Mouse (Mus musculus) forebrain, embryonic 14.5 days (tissue): ENCODE measurements around the gene Crygn. TPM values are rescaled to one million over a fixed set of nuclear protein-coding genes. Genes with fewer than 3 reads are reported as not detected.
"Not testable (repeated sequence)": the region's sequence is repeated elsewhere in the genome, so short reads cannot be mapped to it uniquely, and the experiment has no call there.

Source experiments
- ATAC-seq: fragments of 200-750 bp; cut with Nextera tagmentation; 2 replicates; pipeline ENCODE4 v1.8.0; 2017; ENCODE audit warnings: mild to moderate bottlenecking, moderate library complexity
- DNase-seq: peaks from one replicate; pipeline ENCODE4 v3.0.0-alpha.2; 2015; ENCODE audit warnings: low spot score
- H3K27ac ChIP-seq: fragments of 300-500 bp; sonication (generic); 2 replicates; pipeline ENCODE4 v1.5.1; 2014; ENCODE audit warnings: low read depth, mild to moderate bottlenecking, control low read depth, low read length, moderate library complexity
- H3K27me3 ChIP-seq: fragments of 300-500 bp; sonication (generic); replicated peaks from 2 replicates; pipeline ENCODE4 v1.6.1; 2014; ENCODE audit warnings: low read length, control low read depth, mixed read lengths; ENCODE audit not compliant: control insufficient read depth, insufficient read depth
- H3K36me3 ChIP-seq: fragments of 300-500 bp; sonication (generic); 2 replicates; pipeline ENCODE4 v1.6.1; 2014; ENCODE audit warnings: low read length, control low read depth; ENCODE audit not compliant: control insufficient read depth, insufficient read depth
- H3K4me1 ChIP-seq: fragments of 300-500 bp; sonication (generic); 2 replicates; pipeline ENCODE4 v1.6.1; 2014; ENCODE audit warnings: antibody characterized with exemption, low read length, control low read depth; ENCODE audit not compliant: control insufficient read depth, insufficient read depth
- H3K4me2 ChIP-seq: fragments of 300-500 bp; sonication (generic); 2 replicates; pipeline ENCODE4 v1.6.1; 2014; ENCODE audit warnings: mild to moderate bottlenecking, control low read depth, low read length
- H3K4me3 ChIP-seq: fragments of 300-500 bp; sonication (generic); 2 replicates; pipeline ENCODE4 v1.5.1; 2014; ENCODE audit warnings: low read depth, low read length, control low read depth
- H3K9ac ChIP-seq: fragments of 300-500 bp; sonication (generic); 2 replicates; pipeline ENCODE4 v1.6.1; 2014; ENCODE audit warnings: mild to moderate bottlenecking, low read length, control low read depth, moderate library complexity
- H3K9me3 ChIP-seq: fragments of 300-500 bp; sonication (generic); replicated peaks from 2 replicates; pipeline ENCODE4 v1.6.1; 2016; ENCODE audit warnings: low read length, control low read depth, mixed read lengths; ENCODE audit not compliant: control insufficient read depth
- WGBS: fragments of 180-500 bp; shearing (Covaris S2); extraction: QIAGEN DNeasy Blood & Tissue Kit; methylation state at CpG from one replicate; pipeline ENCODE4 v1.1.7; 2014; 5-methylcytosine and 5-hydroxymethylcytosine counted together
- polyA plus RNA-seq: library from polyadenylated mRNA; unstranded; fragments of >200 nt; fragmentation: Nextera tagmentation; extraction: Ambion mirVana; gene quantifications from 2 replicates; pipeline ENCODE4 v1.2.1, GENCODE M21; 2014

Crygn gene
- polyA plus RNA-seq, 1 experiment from 2014 or later: 1.8 TPM

- no peak overlapping the region for H3K27ac ChIP-seq
- H3K4me3 ChIP-seq: no peak overlapping the region
- no peaks in the 10 kb centered on the region for H3K4me1 ChIP-seq
- no peaks in the 10 kb centered on the region for H3K9me3 ChIP-seq
- 22% methylated on average over 5 of the region's 5 CpGs for WGBS
- H3K4me2 ChIP-seq: no peak overlapping the region
- H3K27me3 ChIP-seq: 0 out of 2 replicates have a peak, but pooled peaks cover 4% of the 10 kb centered on the region
- no peak for ATAC-seq
- no peak for DNase-seq
- no peaks in the 10 kb centered on the region for H3K36me3 ChIP-seq
- H3K9ac ChIP-seq: no peak overlapping the region
Measured at GRCm38 (mm10) chr5:24781048-24781447, 23.2 kb upstream of the Crygn start.

- H3K27ac ChIP-seq: no peak overlapping the region
- no peak overlapping the region for H3K9ac ChIP-seq
- no peak for ATAC-seq
- H3K4me3 ChIP-seq: no peak overlapping the region
- no peak overlapping the region for H3K4me2 ChIP-seq
- H3K4me1 ChIP-seq: no peaks in the 10 kb centered on the region
- peak; percentile 53 for DNase-seq
- 0 out of 2 replicates have a peak, but pooled peaks cover 4% of the 10 kb centered on the region for H3K27me3 ChIP-seq
- WGBS: 43% methylated on average over 15 of the region's 15 CpGs
- H3K9me3 ChIP-seq: no peaks in the 10 kb centered on the region
- H3K36me3 ChIP-seq: no peaks in the 10 kb centered on the region
Measured at GRCm38 (mm10) chr5:24779881-24780512, 22.2 kb upstream of the Crygn start.

- H3K9ac ChIP-seq: no peak overlapping the region
- 0 out of 2 replicates have a peak, but pooled peaks cover 4% of the 10 kb centered on the region for H3K27me3 ChIP-seq
- no peaks in the 10 kb centered on the region for H3K4me1 ChIP-seq
- no peaks in the 10 kb centered on the region for H3K9me3 ChIP-seq
- H3K27ac ChIP-seq: no peak overlapping the region
- no peaks in the 10 kb centered on the region for H3K36me3 ChIP-seq
- ATAC-seq (no peak), DNase-seq (no peak)
- no peak overlapping the region for H3K4me3 ChIP-seq
- no peak overlapping the region for H3K4me2 ChIP-seq
Measured at GRCm38 (mm10) chr5:24779321-24779720, 21.5 kb upstream of the Crygn start.

- Histone ChIP-seq H3K9ac (0 out of 2 replicates have a peak overlapping the region, but pooled peaks have one; percentile 25), H3K27ac (no peak overlapping the region), H3K4me3 (no peak overlapping the region), H3K36me3 (no peaks in the 10 kb centered on the region), H3K4me2 (0 out of 2 replicates have a peak overlapping the region, but pooled peaks have one; percentile 16), H3K9me3 (no peaks in the 10 kb centered on the region), H3K27me3 (0 out of 2 replicates have a peak, but pooled peaks cover 4% of the 10 kb centered on the region), H3K4me1 (no peaks in the 10 kb centered on the region)
- ATAC-seq (no peak), DNase-seq (no peak)
- 44% methylated on average over 13 of the region's 13 CpGs for WGBS
Measured at GRCm38 (mm10) chr5:24778843-24779140, 21.0 kb upstream of the Crygn start.

- 0 out of 2 replicates have a peak, but pooled peaks cover 4% of the 10 kb centered on the region for H3K27me3 ChIP-seq
- H3K9me3 ChIP-seq: no peaks in the 10 kb centered on the region
- no peaks in the 10 kb centered on the region for H3K4me1 ChIP-seq
- ATAC-seq (no peak), DNase-seq (no peak)
- no peak overlapping the region for H3K4me3 ChIP-seq
- H3K27ac ChIP-seq: no peak overlapping the region
- H3K9ac ChIP-seq: 0 out of 2 replicates have a peak overlapping the region, but pooled peaks have one; percentile 25
- WGBS: 23% methylated on average over 17 of the region's 17 CpGs
- 0 out of 2 replicates have a peak overlapping the region, but pooled peaks have one; percentile 16 for H3K4me2 ChIP-seq
- H3K36me3 ChIP-seq: no peaks in the 10 kb centered on the region
Measured at GRCm38 (mm10) chr5:24778082-24778842, 20.5 kb upstream of the Crygn start.

- H3K4me1 ChIP-seq: no peaks in the 10 kb centered on the region
- 0 out of 2 replicates have a peak, but pooled peaks cover 4% of the 10 kb centered on the region for H3K27me3 ChIP-seq
- no peak overlapping the region for H3K4me2 ChIP-seq
- no peak overlapping the region for H3K27ac ChIP-seq
- no peak overlapping the region for H3K9ac ChIP-seq
- WGBS: 67% methylated on average over 4 of the region's 4 CpGs
- H3K9me3 ChIP-seq: no peaks in the 10 kb centered on the region
- no peak for ATAC-seq
- H3K36me3 ChIP-seq: no peaks in the 10 kb centered on the region
- no peak overlapping the region for H3K4me3 ChIP-seq
- no peak for DNase-seq
Measured at GRCm38 (mm10) chr5:24776681-24777080, 18.9 kb upstream of the Crygn start.

- H3K4me2 ChIP-seq, H3K27me3 ChIP-seq, H3K9ac ChIP-seq, H3K27ac ChIP-seq, ATAC-seq, H3K4me3 ChIP-seq, H3K36me3 ChIP-seq, H3K9me3 ChIP-seq, DNase-seq, H3K4me1 ChIP-seq: not testable (repeated sequence)
- 53% methylated on average over 16 of the region's 16 CpGs for WGBS
Measured at GRCm38 (mm10) chr5:24774549-24774948, 16.7 kb upstream of the Crygn start.

- WGBS: 49% methylated on average over 3 of the region's 3 CpGs
- no peak for ATAC-seq
Measured at GRCm38 (mm10) chr5:24756931-24757330, 877 bp downstream of the Crygn start.

GRCm38 (mm10) chr5:24752175-24752498 is 5.7 kb downstream of the Crygn start:
- DNase-seq (no peak), ATAC-seq (no peak)
- H3K36me3 ChIP-seq: no peaks in the 10 kb centered on the region
- peaks cover 6% of the 10 kb centered on the region; the same call in 1 of the 2 replicates for H3K4me1 ChIP-seq
- no peaks in the 10 kb centered on the region for H3K9me3 ChIP-seq
- no peak overlapping the region for H3K27ac ChIP-seq
- H3K27me3 ChIP-seq: no peaks in the 10 kb centered on the region
- peak overlapping the region; percentile 90; the same call in 1 of the 2 replicates for H3K4me2 ChIP-seq
- no peak overlapping the region for H3K4me3 ChIP-seq
- 13% methylated on average over 2 of the region's 2 CpGs for WGBS
- H3K9ac ChIP-seq: no peak overlapping the region

More at GRCm38 (mm10) chr5:24756931-24757330, 877 bp downstream of the Crygn start:
- Histone ChIP-seq H3K4me3 (no peak overlapping the region), H3K9ac (no peak overlapping the region), H3K27me3 (no peaks in the 10 kb centered on the region), H3K27ac (no peak overlapping the region), H3K4me2 (no peak overlapping the region), H3K36me3 (no peaks in the 10 kb centered on the region), H3K4me1 (no peaks in the 10 kb centered on the region), H3K9me3 (no peaks in the 10 kb centered on the region)
- no peak for DNase-seq
